Mouse (Mus musculus): ENCODE measurements at regions not wholly inside any gene's neighbourhood (a gene's known extent, or its start where the extent isn't known, plus 50 kb on each side); places are given as distances from the start of the nearest gene placed in this dataset.

DNA sequence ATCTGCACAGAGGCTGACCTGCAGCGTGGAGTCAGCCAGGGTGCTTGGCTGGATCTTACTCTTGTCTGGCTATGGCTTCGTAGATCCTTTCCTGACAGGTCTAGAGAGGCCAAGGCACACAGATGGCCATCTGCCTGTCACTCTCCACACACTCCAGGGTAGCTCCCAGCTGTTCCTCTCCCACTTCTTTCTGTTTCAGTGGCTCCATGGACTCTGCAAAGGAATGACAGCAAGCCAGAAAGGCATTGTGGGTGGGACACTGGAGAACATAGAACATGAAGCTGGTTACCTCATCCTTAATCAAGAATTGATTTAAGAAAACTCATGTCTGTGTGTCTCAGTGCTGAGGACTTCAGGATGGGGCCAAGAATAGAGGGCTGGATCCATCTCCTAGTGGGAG lies 403.9 kb downstream of the Rps24 start:
- no peak for DNase-seq

DNA sequence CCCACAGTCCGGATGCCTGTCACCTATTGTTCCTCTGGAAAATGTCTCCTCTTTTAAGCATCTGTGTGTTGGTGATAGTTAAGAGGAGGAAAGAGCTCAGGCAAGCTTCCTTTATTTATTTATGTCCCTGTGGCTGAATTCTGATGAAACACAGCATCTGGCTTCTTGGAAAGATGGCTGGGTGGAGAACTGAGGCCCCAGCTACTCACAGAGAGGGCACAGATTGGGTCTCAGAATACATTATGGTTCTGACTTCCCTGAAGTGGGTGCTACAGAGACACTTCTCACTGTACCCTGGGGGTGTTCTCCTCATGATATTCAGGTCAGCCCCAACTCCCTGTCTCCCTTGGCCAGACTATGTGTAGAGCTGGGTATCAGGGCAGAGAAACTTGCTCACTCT lies 408.3 kb downstream of the Rps24 start:
- DNase-seq, result no peak

DNA sequence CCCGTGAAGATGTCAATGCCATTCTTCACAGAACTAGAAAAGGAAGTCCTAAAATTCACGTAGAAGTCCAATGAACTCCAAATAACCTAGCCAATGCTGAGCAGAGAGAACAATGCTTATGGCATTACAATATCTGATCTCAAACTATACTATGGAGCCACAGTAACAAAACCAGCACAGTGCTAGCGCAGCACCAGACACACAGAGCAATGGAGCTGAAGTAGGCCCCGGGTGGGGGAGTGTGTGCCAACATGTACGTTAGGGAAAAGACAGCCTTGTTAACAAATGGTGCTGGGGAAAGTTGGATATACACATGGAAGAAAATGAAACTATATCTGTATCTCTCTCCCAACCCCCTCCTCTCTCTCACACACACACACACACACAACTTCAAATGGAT lies 409.8 kb downstream of the Rps24 start:
- DNase-seq, result no peak

DNA sequence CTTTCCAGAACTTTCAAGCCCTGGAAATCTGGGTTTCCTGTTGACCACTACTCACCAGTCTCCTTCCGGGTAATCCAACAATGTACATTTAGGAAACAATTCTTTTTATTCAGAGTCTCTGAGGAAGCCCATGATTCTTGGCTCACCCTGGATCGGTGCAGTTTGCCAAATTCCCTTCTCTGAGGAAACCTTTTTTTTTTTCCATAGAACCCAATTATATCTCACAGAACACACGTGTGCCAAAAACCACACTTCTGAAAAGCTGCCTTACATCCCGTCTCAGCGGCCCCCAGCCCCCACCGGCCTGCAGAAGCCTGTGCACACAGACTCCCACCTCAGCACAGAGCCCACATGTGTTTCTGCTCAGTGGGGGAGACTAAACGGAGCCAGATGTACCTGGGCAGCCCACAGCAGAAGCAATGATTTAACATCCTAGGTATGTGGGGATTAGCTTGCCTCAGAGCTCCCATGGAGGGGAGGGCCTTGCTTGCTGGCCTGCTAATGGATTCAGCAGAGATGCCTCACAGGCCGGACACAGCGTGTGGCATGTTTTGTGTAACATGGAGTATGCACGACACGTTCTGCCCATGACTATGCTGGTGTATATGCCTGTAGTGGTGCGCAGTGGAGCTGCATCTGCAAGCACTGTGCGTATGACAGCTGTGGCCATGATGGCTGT lies 413.7 kb downstream of the Rps24 start:
- DNase-seq, result no peak

DNA sequence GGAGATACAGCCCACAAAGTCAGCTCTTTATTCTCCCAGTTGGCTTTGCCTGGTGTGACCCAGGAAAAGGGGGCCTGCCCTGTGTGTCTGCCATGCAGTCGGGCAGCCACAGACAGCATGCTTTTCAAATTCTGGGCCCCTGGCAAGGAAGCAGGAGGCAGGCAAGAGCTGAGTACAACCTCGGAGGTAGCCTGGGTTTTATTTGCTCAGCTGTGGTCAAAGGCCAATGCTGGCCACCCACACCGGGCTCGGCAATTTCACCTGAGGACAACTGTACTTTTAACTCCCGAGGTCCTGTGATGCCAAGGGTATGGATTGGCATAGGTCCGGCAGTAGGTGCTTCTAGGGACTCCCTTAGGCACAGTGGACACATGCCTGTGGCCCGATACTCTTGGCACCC lies 414.8 kb downstream of the Rps24 start:
- no peak for DNase-seq

DNA sequence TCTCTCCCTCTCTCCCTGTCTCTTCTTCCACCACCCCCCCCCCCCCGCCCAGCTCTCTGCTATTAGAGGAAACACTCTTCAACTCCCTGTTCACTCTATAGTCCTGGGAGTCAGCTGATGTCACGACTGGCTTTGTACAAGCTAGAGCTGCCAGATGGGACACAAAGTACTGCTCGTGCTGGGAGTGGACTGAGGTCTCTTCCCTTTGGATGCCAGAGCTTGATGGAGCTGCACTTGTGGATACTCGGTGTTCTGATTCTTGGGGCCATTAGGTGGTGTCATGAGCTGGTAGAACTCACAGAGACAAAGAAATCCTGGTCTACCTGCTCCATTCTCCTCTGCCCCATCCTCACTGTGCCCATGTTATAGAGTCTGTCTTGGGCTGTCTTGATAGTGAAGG lies 415.9 kb downstream of the Rps24 start:
- peak; percentile 22 for DNase-seq

DNA sequence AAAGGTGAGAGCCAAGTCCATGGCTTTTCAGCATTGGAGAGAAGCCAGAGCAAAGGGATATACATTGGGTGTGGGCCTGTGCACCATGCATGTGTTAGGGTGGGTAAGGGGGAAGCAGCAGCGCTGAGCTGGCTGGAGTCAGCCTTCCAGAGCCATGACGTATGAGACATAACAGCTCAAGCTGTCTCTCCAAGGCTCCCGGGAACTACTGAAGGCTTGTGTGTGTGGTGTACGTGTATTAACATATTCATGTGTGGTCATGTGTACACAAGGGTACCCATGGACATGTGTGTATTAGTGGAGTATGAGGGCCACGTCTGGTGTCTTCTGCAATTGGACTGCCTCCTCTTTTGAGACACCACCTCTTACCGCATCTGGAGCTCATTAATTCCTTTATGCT lies 417.8 kb downstream of the Rps24 start:
- DNase-seq, result no peak

DNA sequence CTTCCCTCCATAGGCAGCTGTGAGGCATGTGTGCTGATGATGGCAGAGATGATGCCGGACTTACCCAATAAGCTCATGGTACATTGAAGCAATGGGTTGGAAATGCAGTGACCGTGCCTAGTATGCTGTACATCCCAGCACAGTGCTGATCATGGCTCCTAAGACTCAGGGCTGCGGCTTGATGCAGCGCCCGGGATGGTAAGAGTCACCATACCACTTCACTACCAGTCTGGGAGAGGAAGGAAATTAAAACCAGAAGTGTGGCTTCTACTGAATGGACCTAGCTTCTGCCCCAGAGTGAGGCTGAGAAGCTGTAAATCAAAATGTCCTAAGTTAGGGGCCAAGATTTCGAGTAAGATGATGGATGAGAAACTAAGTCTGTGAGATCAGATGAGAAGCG lies 420.0 kb downstream of the Rps24 start:
- no peak for DNase-seq

DNA sequence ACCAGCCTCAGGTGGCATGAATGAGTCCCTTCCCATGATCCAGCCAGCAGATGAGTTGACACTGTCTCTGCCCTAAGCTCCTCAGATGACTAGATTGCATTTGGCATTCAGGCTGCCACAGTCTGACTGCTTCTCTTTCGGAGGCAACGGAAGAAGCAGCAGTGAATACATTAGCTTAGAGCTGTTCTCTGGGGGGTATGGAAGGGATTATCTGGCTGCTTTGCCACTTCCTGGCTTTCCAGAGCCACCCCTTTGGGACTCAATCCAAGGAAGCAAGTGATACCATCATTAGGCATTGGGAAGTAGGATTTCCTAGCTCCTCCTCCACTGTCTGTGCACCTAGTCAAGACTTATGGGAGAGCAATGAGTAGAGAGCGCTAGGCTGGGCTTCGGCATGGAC lies 421.5 kb downstream of the Rps24 start:
- DNase-seq, result peak; percentile 5

DNA sequence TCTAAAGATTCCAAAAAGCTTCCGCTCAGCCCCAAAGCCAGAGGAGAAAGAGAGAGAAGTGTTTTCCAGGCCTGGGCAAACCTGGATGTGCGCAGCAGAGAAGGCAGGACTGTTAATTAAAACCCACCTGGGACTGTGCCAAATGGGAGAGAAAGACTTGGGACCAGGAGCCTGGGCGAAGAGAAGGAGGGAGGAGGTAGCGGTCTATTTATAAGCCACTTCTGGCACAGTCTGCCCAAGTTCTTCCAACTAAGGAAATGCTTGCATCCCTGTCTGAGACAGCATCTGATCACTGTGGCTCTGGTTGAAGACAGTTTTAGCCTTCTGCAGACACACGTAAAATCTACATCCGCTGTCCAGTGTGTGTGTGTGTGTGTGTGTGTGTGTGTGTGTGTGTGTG lies 424.7 kb downstream of the Rps24 start:
- DNase-seq, result peak; percentile 5

DNA sequence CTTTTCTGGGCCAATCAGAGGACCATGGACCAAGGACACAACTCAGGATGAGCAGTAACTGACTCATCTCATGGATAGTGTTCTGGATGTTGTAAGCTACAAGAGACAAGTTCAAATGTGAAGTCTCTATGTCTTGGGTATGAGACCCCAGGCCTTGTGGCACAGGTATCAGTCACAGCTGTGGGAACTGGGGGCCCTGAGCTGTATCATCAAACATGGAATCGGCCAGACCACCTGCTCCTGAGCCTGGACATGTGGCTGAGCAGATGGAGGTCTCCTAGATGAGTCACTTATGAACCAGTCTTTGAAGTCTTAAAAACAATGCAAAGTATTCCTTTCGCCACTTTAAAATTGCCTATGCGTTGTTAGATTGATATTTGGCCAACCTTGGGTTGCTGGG lies 432.1 kb downstream of the Rps24 start:
- no peak for DNase-seq

DNA sequence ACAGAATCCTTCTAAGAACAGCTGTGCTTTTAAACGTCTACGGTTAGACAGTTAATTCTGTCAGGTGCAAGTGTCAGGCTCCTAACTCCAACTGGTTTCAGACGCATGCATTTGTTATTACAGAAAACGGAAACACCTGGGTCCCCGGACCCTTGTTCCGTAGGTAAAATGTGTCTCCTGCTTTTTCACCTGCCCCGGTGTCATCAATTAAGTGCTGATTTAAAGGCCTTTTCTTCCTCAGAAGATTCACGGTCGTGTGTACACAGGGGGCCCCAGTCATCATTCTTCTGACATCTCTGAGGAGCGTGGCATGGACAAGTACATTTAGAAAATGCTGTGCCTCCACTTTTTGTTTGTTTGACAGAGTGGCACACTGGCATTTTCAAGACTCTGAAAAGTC lies 435.1 kb downstream of the Rps24 start:
- DNase-seq, result no peak

DNA sequence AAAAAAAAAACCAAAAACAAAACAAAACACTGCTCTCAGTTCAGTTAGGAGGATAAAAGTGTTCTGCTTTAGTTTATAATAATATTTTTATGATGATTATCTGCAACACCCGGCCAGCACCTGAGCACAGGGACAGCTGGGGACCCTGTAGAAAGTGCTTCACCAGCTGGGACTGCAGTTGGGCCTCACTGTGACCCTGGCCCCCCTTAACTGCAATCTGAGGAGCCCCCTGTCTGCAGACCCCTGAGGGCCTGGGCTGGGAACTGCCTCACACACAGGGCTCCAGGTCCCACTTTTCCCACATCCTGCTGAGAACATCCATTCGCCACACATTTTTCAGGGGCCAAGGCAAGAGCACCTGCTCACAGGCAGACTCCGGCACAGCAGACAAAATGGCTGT lies 437.6 kb downstream of the Rps24 start:
- DNase-seq, result no peak

DNA sequence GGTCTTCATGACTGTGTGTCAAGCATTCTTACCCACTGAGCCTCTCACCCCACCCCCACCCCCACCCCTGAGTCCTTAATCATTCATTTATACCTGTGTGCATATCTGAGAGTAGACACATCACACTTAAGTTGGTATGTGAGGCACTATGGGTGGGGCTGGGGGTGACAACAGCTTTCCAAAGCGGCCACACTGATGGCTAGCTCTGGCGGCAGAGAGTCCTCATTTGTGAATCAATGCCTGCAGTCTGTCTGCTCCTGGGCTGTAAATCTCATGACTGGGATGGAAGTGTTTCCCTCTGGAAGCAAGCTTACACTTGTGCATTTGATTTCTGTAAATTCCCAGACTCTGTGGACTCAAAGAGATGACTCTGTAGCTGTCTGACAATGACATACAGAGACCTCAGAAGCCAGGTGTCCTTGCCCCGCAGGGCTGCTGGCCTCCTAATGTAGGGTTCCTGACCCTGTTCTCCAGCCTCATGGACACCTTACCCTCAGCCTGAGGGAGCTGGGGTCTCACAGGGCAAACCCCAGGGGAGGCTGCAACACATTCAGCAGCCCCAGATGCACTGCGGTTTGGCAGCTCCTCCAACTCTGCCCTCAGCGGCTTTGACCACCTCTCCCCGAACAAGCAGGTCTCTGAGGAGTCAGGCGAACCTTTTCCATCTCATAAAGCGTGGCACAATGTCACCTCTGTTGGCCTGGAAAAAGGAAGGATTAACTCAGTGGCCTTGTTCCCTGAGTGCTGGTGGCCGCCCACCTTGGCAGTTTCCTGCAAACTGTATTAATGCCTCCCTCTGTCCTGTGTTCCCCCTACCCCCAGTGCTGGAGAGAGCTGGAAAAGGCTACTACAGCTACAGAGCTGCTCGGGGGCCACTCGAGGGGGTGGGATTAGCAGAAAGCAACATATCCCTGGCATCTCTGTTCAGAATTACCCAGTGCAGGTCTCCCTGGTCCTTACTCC lies 439.4 kb downstream of the Rps24 start:
- no peak for DNase-seq

DNA sequence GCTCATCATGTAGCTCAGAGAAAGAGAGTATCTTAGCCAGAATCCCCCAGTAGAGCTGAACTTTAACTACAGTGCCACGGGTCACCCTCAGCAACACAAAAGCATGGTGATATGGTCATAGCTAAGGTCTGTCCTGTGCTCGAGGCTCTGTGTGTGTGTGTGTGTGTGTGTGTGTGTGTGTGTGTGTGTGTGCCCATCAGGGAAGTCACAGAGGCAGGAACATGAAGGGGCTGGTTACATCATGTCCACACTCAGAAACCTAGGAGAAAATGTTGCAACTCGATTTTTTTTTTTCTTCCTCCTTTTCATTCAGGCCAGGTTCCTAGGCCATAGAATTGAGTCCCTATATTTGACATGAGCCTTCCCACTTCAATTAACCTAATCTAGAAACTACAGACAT lies 441.8 kb downstream of the Rps24 start:
- no peak for DNase-seq

DNA sequence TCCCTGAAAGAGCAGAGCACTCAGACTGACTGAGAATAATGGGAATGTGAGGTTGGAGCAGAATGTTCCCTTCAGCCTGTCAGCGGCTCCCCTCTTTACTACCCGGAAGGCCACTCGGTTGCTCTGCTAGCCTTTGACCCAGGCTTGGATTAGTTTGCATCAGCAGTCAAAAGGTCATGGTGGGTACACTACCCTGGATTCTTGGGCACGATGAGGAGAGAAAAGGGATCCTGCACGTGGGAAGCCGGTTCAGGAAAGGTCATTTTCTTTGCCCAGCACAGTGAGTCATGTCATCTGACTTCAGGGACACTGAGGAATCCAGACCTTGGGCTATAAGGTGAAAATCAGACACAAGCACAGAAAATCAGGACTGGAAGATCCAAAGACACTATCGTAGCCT lies 443.3 kb downstream of the Rps24 start:
- DNase-seq, result no peak

DNA sequence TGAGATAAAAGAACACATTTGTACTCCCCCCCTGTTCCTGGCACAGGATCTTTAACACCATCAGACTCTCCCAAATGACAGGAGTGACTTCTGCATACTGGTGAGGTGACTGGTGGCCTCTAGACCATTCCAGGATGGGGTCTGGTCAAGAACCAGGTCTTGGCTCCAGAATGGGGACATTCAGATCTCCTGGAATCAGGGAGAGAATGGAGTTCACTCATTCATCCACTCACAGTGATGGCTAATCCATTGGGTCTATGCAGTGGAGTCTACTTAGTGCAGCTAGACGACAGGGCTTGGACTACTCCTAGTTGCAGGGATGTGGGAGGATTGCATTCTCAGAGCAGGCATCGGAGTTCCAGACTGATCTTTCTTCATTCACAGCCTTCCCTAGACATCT lies 451.0 kb downstream of the Rps24 start:
- DNase-seq, result no peak

DNA sequence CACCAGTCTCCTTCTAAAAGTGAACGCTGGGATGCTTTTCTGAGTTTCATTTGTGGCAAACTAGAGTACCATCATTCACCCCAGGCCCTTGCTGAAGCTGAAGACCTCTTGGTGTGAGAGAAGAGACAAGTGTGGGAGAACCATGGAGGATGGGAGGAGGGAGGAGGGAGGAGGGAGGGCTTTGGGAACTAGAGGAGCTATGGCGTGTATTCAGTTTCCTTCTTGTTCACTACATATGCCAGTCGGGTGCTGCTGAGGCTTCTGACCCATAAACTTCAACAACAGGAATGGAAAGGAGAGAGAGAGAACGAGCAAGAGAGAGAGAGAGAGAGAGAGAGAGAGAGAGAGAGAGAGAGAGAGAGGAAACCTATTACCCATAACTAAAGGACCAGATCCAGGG lies 452.1 kb downstream of the Rps24 start:
- no peak for DNase-seq

DNA sequence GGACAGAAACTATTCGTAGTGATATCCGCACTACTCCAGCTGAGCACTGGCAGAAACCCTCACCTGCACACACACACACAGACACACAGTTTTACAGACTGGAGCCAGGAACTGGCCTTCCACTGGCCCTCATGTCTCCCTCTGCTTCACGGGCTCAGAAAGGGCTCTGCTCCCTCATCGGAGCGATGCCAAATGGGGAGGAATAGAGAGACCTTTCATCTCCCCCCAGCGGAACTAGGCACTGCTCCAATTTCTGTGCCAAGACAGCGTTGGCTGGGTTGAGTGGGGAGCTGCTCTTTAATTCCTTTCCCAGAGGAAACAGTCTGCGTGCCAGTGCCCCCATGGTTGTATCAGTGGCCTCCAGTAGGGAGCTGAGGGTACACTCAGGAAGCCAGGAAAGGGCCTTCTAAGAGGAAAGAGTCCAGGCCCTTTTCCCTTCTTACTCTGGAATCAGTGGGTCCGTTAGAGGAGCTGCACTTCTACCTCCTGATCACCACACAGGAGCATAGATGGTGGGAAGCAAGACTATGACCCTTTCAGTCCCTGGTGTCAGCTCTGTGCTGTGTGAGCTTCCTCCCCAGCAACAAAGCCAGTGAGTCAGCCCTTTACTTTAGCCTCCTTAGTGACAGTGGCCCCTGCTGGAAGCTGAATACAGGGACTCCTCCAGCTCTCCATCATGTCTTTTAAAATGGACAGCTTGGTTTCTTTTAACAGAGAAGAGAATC lies 452.7 kb downstream of the Rps24 start:
- peak; percentile 15 for DNase-seq

DNA sequence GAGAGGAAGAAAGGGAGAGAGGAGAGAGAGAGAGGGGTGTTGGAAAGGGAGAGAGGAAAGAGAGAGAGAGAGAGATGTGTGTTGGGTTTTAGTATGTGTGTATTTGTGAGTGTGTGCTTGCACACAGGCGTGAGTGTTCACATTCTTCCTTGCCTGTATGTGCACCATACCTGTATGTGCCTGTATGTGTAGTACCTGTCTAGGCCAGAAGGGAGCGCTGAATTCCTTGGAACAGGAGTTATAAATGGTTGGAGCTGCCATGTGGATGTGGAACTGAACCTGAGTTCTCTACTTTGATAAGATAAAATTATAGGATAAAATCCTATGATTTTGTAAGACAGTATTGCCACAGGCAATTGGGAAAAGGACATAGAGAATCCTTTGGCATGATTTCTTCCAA lies 458.8 kb downstream of the Rps24 start:
- DNase-seq, result no peak

DNA sequence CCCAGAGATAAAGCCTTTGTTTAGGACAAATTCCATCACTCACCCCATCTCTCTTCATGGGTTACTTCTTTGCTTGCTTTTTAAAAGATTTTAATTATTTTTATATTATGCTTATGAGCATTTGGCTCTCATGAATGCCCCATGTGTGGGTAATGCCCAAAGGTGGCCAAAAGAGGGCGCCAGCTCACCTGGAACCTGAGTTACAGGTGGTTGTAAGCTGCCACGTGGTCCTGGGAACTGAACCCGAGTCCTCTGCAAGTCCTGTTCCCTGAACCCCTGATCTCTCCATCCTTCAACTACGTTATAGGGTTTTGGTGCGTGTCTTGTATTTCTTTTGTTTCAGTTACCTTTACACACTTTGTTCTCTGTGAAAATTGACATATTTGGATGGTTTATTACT lies 460.2 kb downstream of the Rps24 start:
- no peak for DNase-seq

DNA sequence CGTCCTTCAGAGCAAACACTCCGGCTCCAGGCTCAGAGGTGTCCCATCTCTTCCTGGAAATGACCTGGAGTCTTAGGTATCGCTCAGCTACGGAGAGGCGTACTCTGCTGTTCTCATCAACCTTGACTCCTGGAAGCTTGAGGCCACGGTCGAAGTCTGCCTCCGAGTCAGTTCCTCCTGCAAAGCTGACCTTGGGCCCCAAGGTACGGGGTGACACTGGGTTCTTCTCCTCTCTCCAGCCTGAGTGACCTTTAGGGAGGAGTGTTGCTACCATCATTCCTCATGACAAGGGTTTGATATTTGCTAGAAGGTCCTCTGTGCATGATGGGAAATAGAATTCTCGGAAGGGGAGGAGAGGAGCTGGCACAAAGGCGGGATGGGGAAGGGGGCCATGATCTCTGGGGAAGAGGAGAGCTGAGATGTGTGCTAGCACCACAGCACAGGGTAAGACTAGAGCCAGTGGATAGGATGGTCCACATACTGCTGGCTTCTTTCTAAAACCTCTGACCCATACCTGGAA lies 469.0 kb downstream of the Rps24 start:
- no peak for DNase-seq

DNA sequence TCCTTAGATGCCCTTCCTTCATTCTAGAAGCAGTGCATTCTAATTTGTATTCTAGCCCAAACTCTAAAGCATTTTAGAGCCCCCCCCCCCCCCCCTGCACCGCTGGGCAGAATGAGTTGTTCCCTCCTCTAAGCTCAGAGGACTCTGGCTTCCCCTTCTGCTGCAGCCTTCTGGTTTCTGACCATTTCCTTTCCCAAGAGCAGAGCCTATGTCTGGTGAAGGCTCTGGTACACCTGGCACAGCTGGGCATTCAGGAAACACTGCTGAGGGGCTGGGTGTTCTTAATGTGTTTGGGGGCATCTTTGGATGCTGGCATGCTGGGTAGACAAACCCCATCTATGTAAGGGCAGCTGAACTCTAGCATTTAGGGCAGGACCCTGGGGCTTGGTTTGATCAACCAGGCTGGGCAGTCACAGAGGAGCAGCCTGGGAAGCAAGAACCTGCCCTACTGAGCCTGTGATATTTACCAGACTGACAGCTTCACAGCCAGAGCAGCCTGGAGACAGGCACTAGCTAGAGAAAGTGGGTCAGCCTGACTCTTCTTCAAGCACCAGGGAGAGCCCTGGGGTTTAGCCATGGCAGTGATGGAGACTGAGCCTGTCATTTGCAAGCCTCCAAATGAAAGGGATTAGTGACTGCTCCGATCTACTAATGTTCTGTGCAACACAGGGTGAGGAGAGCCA lies 469.7 kb downstream of the Rps24 start:
- DNase-seq, result no peak

Measured in lung, postnatal 14 days (tissue).